ENCODE assay signal across 8 mouse cellular contexts in genomic region chr1:160044237-160045021, GRCm38 (mm10). TPM values are rescaled to one million over a fixed set of nuclear protein-coding genes. Genes with fewer than 3 reads are reported as not detected.
DNase-seq lines count a peak whose midpoint lies in the region; ATAC-seq lines count a peak whose summit lies in the region.

Gene 4930523C07Rik (plus strand): TSS chr1:160044382.

- H3K4me1 ChIP-seq in embryonic facial prominence, embryonic 13.5 days: peaks cover 10% of the 10 kb centered on the region; the same call in 1 of the 2 replicates
- H3K4me1 ChIP-seq in heart, embryonic 10.5 days: peaks cover 18% of the 10 kb centered on the region

- ATAC-seq in embryonic facial prominence, embryonic 13.5 days (ENCODE audit: insufficient number of reproducible peaks, insufficient read depth, low FRiP score, low TSS enrichment, low read depth): peak; percentile 67; the same call in 1 of the 2 replicates

- no peak within 1 kb of the TSS for H3K27ac ChIP-seq in embryonic facial prominence, embryonic 13.5 days
- peak within 1 kb of the TSS; percentile 86 for H3K27ac ChIP-seq in heart, embryonic 10.5 days

- H3K4me3 ChIP-seq in embryonic facial prominence, embryonic 13.5 days: peak within 1 kb of the TSS; percentile 52
- H3K4me3 ChIP-seq in heart, embryonic 10.5 days: peak within 1 kb of the TSS; percentile 68

- 3% methylated on average over 33 of the region's 33 CpGs for WGBS in embryonic facial prominence, embryonic 13.5 days
- 3% methylated on average over 33 of the region's 33 CpGs for WGBS in heart, embryonic 10.5 days

- H3K9me3 ChIP-seq in embryonic facial prominence, embryonic 13.5 days: no peaks in the 10 kb centered on the region
- no peaks in the 10 kb centered on the region for H3K9me3 ChIP-seq in heart, embryonic 10.5 days

- H3K4me2 ChIP-seq in embryonic facial prominence, embryonic 13.5 days: peak within 1 kb of the TSS; percentile 84

- H3K9ac ChIP-seq in embryonic facial prominence, embryonic 13.5 days: peak within 1 kb of the TSS; percentile 69

- no peaks in the 10 kb centered on the region for H3K36me3 ChIP-seq in embryonic facial prominence, embryonic 13.5 days
- no peaks in the 10 kb centered on the region for H3K36me3 ChIP-seq in heart, embryonic 10.5 days

- peaks cover 2% of the 10 kb centered on the region; the same call in 1 of the 2 replicates for H3K27me3 ChIP-seq in embryonic facial prominence, embryonic 13.5 days
- no peaks in the 10 kb centered on the region for H3K27me3 ChIP-seq in heart, embryonic 10.5 days (ENCODE audit: insufficient read depth, poor library complexity, severe bottlenecking)

- peak; percentile 68 to 72 for DNase-seq in CD8-positive naive resting alpha-beta T cell, adult 2 months (ENCODE audit: low read depth in 2 of 2, low spot score in 2 of 2)
- DNase-seq in adrenal gland, adult 8-10 months: peak; percentile 76
- peak; percentile 85 for DNase-seq in heart, embryonic 10.5 days (ENCODE audit: low spot score)
- peak; percentile 79 for DNase-seq in kidney, adult 9 months
- DNase-seq in lung, postnatal 10 days: peak; percentile 92
- DNase-seq in ovary, adult 18-20 months (ENCODE audit: low spot score): peak; percentile 52
- DNase-seq in thymus, postnatal 4 days: peak; percentile 91

RNA-seq across cellular contexts. Expression of gene 4930523C07Rik, which starts in this region (rescaled TPM):
- 10 to 100 TPM in 2 of 4 experiments, 1 to 10 TPM in 2; 8.4 to 20.7 (median 12.2) TPM for total RNA-seq in adrenal gland, adult 8-10 months (2022)
- 8.5 and 11.5 TPM in 2 replicates for polyA plus RNA-seq in embryonic facial prominence, embryonic 13.5 days (2015; fragmentation: Nextera tagmentation; extraction: Ambion mirVana)
- polyA plus RNA-seq in heart, embryonic 10.5 days (2016; fragmentation: Nextera tagmentation; extraction: Ambion mirVana): 10.2 and 15.4 TPM in 2 replicates
